Mouse (Mus musculus): ENCODE measurements at regions not wholly inside any gene's neighbourhood (a gene's known extent, or its start where the extent isn't known, plus 50 kb on each side); places are given as distances from the start of the nearest gene placed in this dataset.

GRCm38 (mm10) chr12:26930155-26930867 lies 412.1 kb downstream of the Sox11 start:
- intact Hi-C loops (cut with DNase I): no loop called here
- no peak for DNase-seq

GRCm38 (mm10) chr12:26906126-26906525 lies 436.2 kb downstream of the Sox11 start:
- intact Hi-C loops (cut with DNase I): no loop called here
- DNase-seq: no peak

- intact Hi-C loops (cut with DNase I): no loop called here
- DNase-seq: no peak
These were observed 434.9 kb downstream of the Cmpk2 start for GRCm38 (mm10) chr12:26903894-26904272.

GRCm38 (mm10) chr12:26903073-26903893 lies 434.3 kb downstream of the Cmpk2 start:
- no peak for DNase-seq
- intact Hi-C loops (cut with DNase I): no loop called here

- intact Hi-C loops (cut with DNase I): no loop called here
- DNase-seq: no peak
These were observed 422.2 kb downstream of the Cmpk2 start for GRCm38 (mm10) chr12:26891190-26891589.

- no peak for DNase-seq
- intact Hi-C loops (cut with DNase I): no loop called here
These were observed 417.6 kb downstream of the Cmpk2 start for GRCm38 (mm10) chr12:26886635-26887014.

- DNase-seq: peak; percentile 64 to 66
- intact Hi-C loops (cut with DNase I): no loop called here
These were observed 417.0 kb downstream of the Cmpk2 start for GRCm38 (mm10) chr12:26885831-26886634.

GRCm38 (mm10) chr12:26885083-26885482 lies 416.1 kb downstream of the Cmpk2 start:
- no peak for DNase-seq
- intact Hi-C loops (cut with DNase I): no loop called here

GRCm38 (mm10) chr12:26884156-26884555 lies 415.2 kb downstream of the Cmpk2 start:
- no peak for DNase-seq
- intact Hi-C loops (cut with DNase I): no loop called here

GRCm38 (mm10) chr12:26877691-26878121 lies 408.7 kb downstream of the Cmpk2 start:
- intact Hi-C loops (cut with DNase I): no loop called here

GRCm38 (mm10) chr12:26877284-26877683 lies 408.3 kb downstream of the Cmpk2 start:
- no peak for DNase-seq
- intact Hi-C loops (cut with DNase I): no loop called here

More at GRCm38 (mm10) chr12:26877691-26878121, 408.7 kb downstream of the Cmpk2 start:
- no peak for DNase-seq

GRCm38 (mm10) chr12:26872466-26872865 lies 403.5 kb downstream of the Cmpk2 start:
- intact Hi-C loops (cut with DNase I): no loop called here
- no peak for DNase-seq

GRCm38 (mm10) chr12:26867731-26868130 lies 398.7 kb downstream of the Cmpk2 start:
- DNase-seq: no peak
- intact Hi-C loops (cut with DNase I): no loop called here

GRCm38 (mm10) chr12:26855091-26855516 lies 386.1 kb downstream of the Cmpk2 start:
- intact Hi-C loops (cut with DNase I): no loop called here
- DNase-seq: peak; percentile 34 to 53

GRCm38 (mm10) chr12:26844917-26845316 lies 375.9 kb downstream of the Cmpk2 start:
- intact Hi-C loops (cut with DNase I): no loop called here
- no peak for DNase-seq

GRCm38 (mm10) chr12:26842696-26843095 lies 373.7 kb downstream of the Cmpk2 start:
- DNase-seq: no peak
- intact Hi-C loops (cut with DNase I): no loop called here

GRCm38 (mm10) chr12:26821257-26821968 lies 352.4 kb downstream of the Cmpk2 start:
- intact Hi-C loops (cut with DNase I): no loop called here
- no peak for DNase-seq

- intact Hi-C loops (cut with DNase I): no loop called here
These were observed 348.9 kb downstream of the Cmpk2 start for GRCm38 (mm10) chr12:26817866-26818265.

GRCm38 (mm10) chr12:26815771-26816170 lies 346.8 kb downstream of the Cmpk2 start:
- intact Hi-C loops (cut with DNase I): no loop called here
- DNase-seq: no peak

More at GRCm38 (mm10) chr12:26817866-26818265, 348.9 kb downstream of the Cmpk2 start:
- DNase-seq: no peak

GRCm38 (mm10) chr12:26810565-26811177 lies 341.7 kb downstream of the Cmpk2 start:
- no peak for DNase-seq
- intact Hi-C loops (cut with DNase I): no loop called here
